Mouse (Mus musculus): ENCODE data around the gene Pik3r2. TPM values are rescaled to one million over a fixed set of nuclear protein-coding genes. Genes with fewer than 3 reads are reported as not detected.

Pik3r2 gene
- total and polyA plus RNA-seq, 3 experiments, result 23.7 to 37.8 TPM; not detected in 1

Other genes starting within 250 kb of the Pik3r2 start
- gene Fkbp8, start 249.0 kb downstream of the Pik3r2 start, total RNA-seq (2012; rRNA removed), result 212 and 215 TPM in 2 replicates
- gene Fkbp8, start 249.0 kb downstream of the Pik3r2 start, polyA plus RNA-seq (2012; ENCODE audit: insufficient read depth in 1 of 2, insufficient read length in 2 of 2, low read depth in 1 of 2, low replicate concordance in 2 of 2, missing spikeins in 1 of 2), result 100 to 1,000 TPM in 1 of 2 experiments, not detected in 1; 349 TPM
- gene Kxd1, start 248.8 kb downstream of the Pik3r2 start, total RNA-seq (2012; rRNA removed), result 49.1 and 54.4 TPM in 2 replicates
- 10 to 100 TPM in 1 of 2 experiments, not detected in 1; 77.4 TPM for gene Kxd1, start 248.8 kb downstream of the Pik3r2 start, polyA plus RNA-seq (2012; ENCODE audit: insufficient read depth in 1 of 2, insufficient read length in 2 of 2, low read depth in 1 of 2, low replicate concordance in 2 of 2, missing spikeins in 1 of 2)
- 10.8 and 12.4 TPM in 2 replicates for gene Ell, start 237.3 kb downstream of the Pik3r2 start, total RNA-seq (2012; rRNA removed)
- gene Ell, start 237.3 kb downstream of the Pik3r2 start, polyA plus RNA-seq (2012; ENCODE audit: insufficient read depth in 1 of 2, insufficient read length in 2 of 2, low read depth in 1 of 2, low replicate concordance in 2 of 2, missing spikeins in 1 of 2), result 10 to 100 TPM in 1 of 2 experiments, not detected in 1; 25.9 TPM
- 84.1 and 90.9 TPM in 2 replicates for gene Isyna1, start 182.3 kb downstream of the Pik3r2 start, total RNA-seq (2012; rRNA removed)
- gene Isyna1, start 182.3 kb downstream of the Pik3r2 start, polyA plus RNA-seq (2012; ENCODE audit: insufficient read depth in 1 of 2, insufficient read length in 2 of 2, low read depth in 1 of 2, low replicate concordance in 2 of 2, missing spikeins in 1 of 2), result 100 to 1,000 TPM in 1 of 2 experiments, not detected in 1; 189 TPM
- gene Ssbp4, start 167.8 kb downstream of the Pik3r2 start, total RNA-seq (2012; rRNA removed), result 80.2 and 84.9 TPM in 2 replicates
- gene Ssbp4, start 167.8 kb downstream of the Pik3r2 start, polyA plus RNA-seq (2012; ENCODE audit: insufficient read depth in 1 of 2, insufficient read length in 2 of 2, low read depth in 1 of 2, low replicate concordance in 2 of 2, missing spikeins in 1 of 2), result 100 to 1,000 TPM in 1 of 2 experiments, not detected in 1; 212 TPM
- gene Lrrc25, start 160.6 kb downstream of the Pik3r2 start, total RNA-seq (2012; rRNA removed), result 0.20 and 0.39 TPM in 2 replicates
- 1 to 10 TPM in 1 of 2 experiments, not detected in 1; 1.1 TPM for gene Lrrc25, start 160.6 kb downstream of the Pik3r2 start, polyA plus RNA-seq (2012; ENCODE audit: insufficient read depth in 1 of 2, insufficient read length in 2 of 2, low read depth in 1 of 2, low replicate concordance in 2 of 2, missing spikeins in 1 of 2)
- 0.15 and 1.8 TPM in 2 replicates for gene Gdf15, start 144.3 kb downstream of the Pik3r2 start, total RNA-seq (2012; rRNA removed)
- under 1 TPM in 1 of 2 experiments, not detected in 1; 0.63 TPM for gene Gdf15, start 144.3 kb downstream of the Pik3r2 start, polyA plus RNA-seq (2012; ENCODE audit: insufficient read depth in 1 of 2, insufficient read length in 2 of 2, low read depth in 1 of 2, low replicate concordance in 2 of 2, missing spikeins in 1 of 2)
- gene Pgpep1, start 116.3 kb downstream of the Pik3r2 start, total RNA-seq (2012; rRNA removed), result 12.6 and 13.7 TPM in 2 replicates
- gene Pgpep1, start 116.3 kb downstream of the Pik3r2 start, polyA plus RNA-seq (2012; ENCODE audit: insufficient read depth in 1 of 2, insufficient read length in 2 of 2, low read depth in 1 of 2, low replicate concordance in 2 of 2, missing spikeins in 1 of 2), result 10 to 100 TPM in 1 of 2 experiments, not detected in 1; 19.5 TPM
- gene Lsm4, start 103.5 kb downstream of the Pik3r2 start, total RNA-seq (2012; rRNA removed), result 152 and 172 TPM in 2 replicates
- gene Lsm4, start 103.5 kb downstream of the Pik3r2 start, polyA plus RNA-seq (2012; ENCODE audit: insufficient read depth in 1 of 2, insufficient read length in 2 of 2, low read depth in 1 of 2, low replicate concordance in 2 of 2, missing spikeins in 1 of 2), result 1,000 to 10,000 TPM in 1 of 2 experiments, 100 to 1,000 TPM in 1; 514 to 2,024 TPM
- 11.1 and 16.5 TPM in 2 replicates for gene Jund, start 77.8 kb downstream of the Pik3r2 start, total RNA-seq (2012; rRNA removed)
- gene Jund, start 77.8 kb downstream of the Pik3r2 start, polyA plus RNA-seq (2012; ENCODE audit: insufficient read depth in 1 of 2, insufficient read length in 2 of 2, low read depth in 1 of 2, low replicate concordance in 2 of 2, missing spikeins in 1 of 2), result 10 to 100 TPM in 1 of 2 experiments, not detected in 1; 18.8 TPM
- 0.03 TPM in 1 of 2 replicates, not detected in the other for gene Iqcn, start 73.3 kb downstream of the Pik3r2 start, total RNA-seq (2012; rRNA removed)
- gene Iqcn, start 73.3 kb downstream of the Pik3r2 start, polyA plus RNA-seq (2012; ENCODE audit: insufficient read depth in 1 of 2, insufficient read length in 2 of 2, low read depth in 1 of 2, low replicate concordance in 2 of 2, missing spikeins in 1 of 2), result not detected
- 0.19 and 0.20 TPM in 2 replicates for gene Gm3336, start 58.2 kb downstream of the Pik3r2 start, total RNA-seq (2012; rRNA removed)
- gene Gm3336, start 58.2 kb downstream of the Pik3r2 start, polyA plus RNA-seq (2012; ENCODE audit: insufficient read depth in 1 of 2, insufficient read length in 2 of 2, low read depth in 1 of 2, low replicate concordance in 2 of 2, missing spikeins in 1 of 2), result under 1 TPM in 1 of 2 experiments, not detected in 1; 0.72 TPM
- gene Pde4c, start 53.0 kb downstream of the Pik3r2 start, total RNA-seq (2012; rRNA removed), result 0.65 and 0.75 TPM in 2 replicates
- gene Pde4c, start 53.0 kb downstream of the Pik3r2 start, polyA plus RNA-seq (2012; ENCODE audit: insufficient read depth in 1 of 2, insufficient read length in 2 of 2, low read depth in 1 of 2, low replicate concordance in 2 of 2, missing spikeins in 1 of 2), result 1 to 10 TPM in 1 of 2 experiments, not detected in 1; 3.0 TPM
- gene Rab3a, start 22.0 kb downstream of the Pik3r2 start, total RNA-seq (2012; rRNA removed), result 1.8 TPM in 2 replicates
- gene Rab3a, start 22.0 kb downstream of the Pik3r2 start, polyA plus RNA-seq (2012; ENCODE audit: insufficient read depth in 1 of 2, insufficient read length in 2 of 2, low read depth in 1 of 2, low replicate concordance in 2 of 2, missing spikeins in 1 of 2), result 1 to 10 TPM in 1 of 2 experiments, not detected in 1; 5.6 TPM
- 41.9 and 52.8 TPM in 2 replicates for gene Mpv17l2, start 15.8 kb downstream of the Pik3r2 start, total RNA-seq (2012; rRNA removed)
- 100 to 1,000 TPM in 1 of 2 experiments, not detected in 1; 102 TPM for gene Mpv17l2, start 15.8 kb downstream of the Pik3r2 start, polyA plus RNA-seq (2012; ENCODE audit: insufficient read depth in 1 of 2, insufficient read length in 2 of 2, low read depth in 1 of 2, low replicate concordance in 2 of 2, missing spikeins in 1 of 2)
- 10.4 and 13.5 TPM in 2 replicates for gene Mast3, start 28.3 kb upstream of the Pik3r2 start, total RNA-seq (2012; rRNA removed)
- gene Mast3, start 28.3 kb upstream of the Pik3r2 start, polyA plus RNA-seq (2012; ENCODE audit: insufficient read depth in 1 of 2, insufficient read length in 2 of 2, low read depth in 1 of 2, low replicate concordance in 2 of 2, missing spikeins in 1 of 2), result 10 to 100 TPM in 1 of 2 experiments, not detected in 1; 54.7 TPM
- 1.2 and 1.4 TPM in 2 replicates for gene Il12rb1, start 31.7 kb upstream of the Pik3r2 start, total RNA-seq (2012; rRNA removed)
- 1 to 10 TPM in 1 of 2 experiments, not detected in 1; 2.2 TPM for gene Il12rb1, start 31.7 kb upstream of the Pik3r2 start, polyA plus RNA-seq (2012; ENCODE audit: insufficient read depth in 1 of 2, insufficient read length in 2 of 2, low read depth in 1 of 2, low replicate concordance in 2 of 2, missing spikeins in 1 of 2)
- 10.0 and 13.1 TPM in 2 replicates for gene Arrdc2, start 63.0 kb upstream of the Pik3r2 start, total RNA-seq (2012; rRNA removed)
- gene Arrdc2, start 63.0 kb upstream of the Pik3r2 start, polyA plus RNA-seq (2012; ENCODE audit: insufficient read depth in 1 of 2, insufficient read length in 2 of 2, low read depth in 1 of 2, low replicate concordance in 2 of 2, missing spikeins in 1 of 2), result 10 to 100 TPM in 1 of 2 experiments, not detected in 1; 22.5 TPM
- 7.3 and 8.9 TPM in 2 replicates for gene Kcnn1, start 86.5 kb upstream of the Pik3r2 start, total RNA-seq (2012; rRNA removed)
- gene Kcnn1, start 86.5 kb upstream of the Pik3r2 start, polyA plus RNA-seq (2012; ENCODE audit: insufficient read depth in 1 of 2, insufficient read length in 2 of 2, low read depth in 1 of 2, low replicate concordance in 2 of 2, missing spikeins in 1 of 2), result 10 to 100 TPM in 1 of 2 experiments, not detected in 1; 10.7 TPM
- gene Ccdc124, start 97.2 kb upstream of the Pik3r2 start, total RNA-seq (2012; rRNA removed), result 47.5 and 47.6 TPM in 2 replicates
- 10 to 100 TPM in 1 of 2 experiments, not detected in 1; 87.1 TPM for gene Ccdc124, start 97.2 kb upstream of the Pik3r2 start, polyA plus RNA-seq (2012; ENCODE audit: insufficient read depth in 1 of 2, insufficient read length in 2 of 2, low read depth in 1 of 2, low replicate concordance in 2 of 2, missing spikeins in 1 of 2)
- gene Slc5a5, start 116.0 kb upstream of the Pik3r2 start, total RNA-seq (2012; rRNA removed), result 0.12 and 0.13 TPM in 2 replicates
- gene Slc5a5, start 116.0 kb upstream of the Pik3r2 start, polyA plus RNA-seq (2012; ENCODE audit: insufficient read depth in 1 of 2, insufficient read length in 2 of 2, low read depth in 1 of 2, low replicate concordance in 2 of 2, missing spikeins in 1 of 2), result under 1 TPM in 1 of 2 experiments, not detected in 1; 0.36 TPM
- gene Rpl18a, start 120.7 kb upstream of the Pik3r2 start, total RNA-seq (2012; rRNA removed), result 4,999 and 5,671 TPM in 2 replicates
- 1,000 to 10,000 TPM in 1 of 2 experiments, not detected in 1; 5,399 TPM for gene Rpl18a, start 120.7 kb upstream of the Pik3r2 start, polyA plus RNA-seq (2012; ENCODE audit: insufficient read depth in 1 of 2, insufficient read length in 2 of 2, low read depth in 1 of 2, low replicate concordance in 2 of 2, missing spikeins in 1 of 2)
- 41.0 and 53.3 TPM in 2 replicates for gene Map1s, start 129.2 kb upstream of the Pik3r2 start, total RNA-seq (2012; rRNA removed)
- 10 to 100 TPM in 1 of 2 experiments, not detected in 1; 51.0 TPM for gene Map1s, start 129.2 kb upstream of the Pik3r2 start, polyA plus RNA-seq (2012; ENCODE audit: insufficient read depth in 1 of 2, insufficient read length in 2 of 2, low read depth in 1 of 2, low replicate concordance in 2 of 2, missing spikeins in 1 of 2)